Mouse (Mus musculus) thymus, postnatal 25 days (tissue): ENCODE results near the gene Myof.
A peak's percentile ranks its signal among the peaks of the same experiment; 100 is the strongest.

Experiments
- DNase-seq: peaks from one replicate; pipeline ENCODE4 v3.0.0; 2022

The Myof gene

DNA sequence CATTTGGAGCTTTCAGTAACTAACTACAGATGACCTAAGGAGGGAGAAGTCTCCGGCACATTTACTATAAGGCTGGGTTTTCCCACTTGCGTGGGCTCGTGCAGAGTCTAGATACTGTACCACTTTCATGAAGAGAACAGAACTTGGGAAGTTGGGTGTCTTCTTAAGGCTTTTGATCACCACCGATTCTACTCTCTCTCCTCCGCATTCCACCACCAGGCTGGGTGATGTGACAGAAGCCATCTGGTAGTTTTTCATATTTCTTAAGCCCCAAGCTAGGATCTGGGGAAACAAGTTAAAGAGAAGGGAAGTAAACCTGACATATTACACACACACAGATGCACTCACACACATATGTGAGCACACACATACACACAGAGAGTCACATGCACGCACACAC is 108.7 kb downstream of the Myof start:
- DNase-seq: no peak

DNA sequence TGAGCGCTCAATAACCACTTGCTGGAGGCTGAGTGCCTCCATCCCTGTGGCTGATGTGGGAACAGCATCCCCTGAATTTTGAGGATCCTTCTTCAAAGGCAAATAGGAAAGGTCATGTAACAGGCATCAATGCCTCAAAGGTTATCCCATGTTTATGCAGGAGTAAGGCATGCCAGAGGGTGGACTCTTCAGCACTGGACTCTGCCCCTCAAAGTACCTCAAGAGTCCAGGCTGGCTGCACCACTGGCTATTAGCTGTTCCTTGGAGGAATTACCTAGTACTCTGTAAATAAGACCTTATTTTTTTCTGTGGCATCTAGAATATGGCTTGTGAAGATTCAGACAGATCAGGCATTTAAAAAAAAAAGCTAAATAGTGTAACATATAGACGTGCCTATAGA is 111.2 kb downstream of the Myof start:
- no peak for DNase-seq

DNA sequence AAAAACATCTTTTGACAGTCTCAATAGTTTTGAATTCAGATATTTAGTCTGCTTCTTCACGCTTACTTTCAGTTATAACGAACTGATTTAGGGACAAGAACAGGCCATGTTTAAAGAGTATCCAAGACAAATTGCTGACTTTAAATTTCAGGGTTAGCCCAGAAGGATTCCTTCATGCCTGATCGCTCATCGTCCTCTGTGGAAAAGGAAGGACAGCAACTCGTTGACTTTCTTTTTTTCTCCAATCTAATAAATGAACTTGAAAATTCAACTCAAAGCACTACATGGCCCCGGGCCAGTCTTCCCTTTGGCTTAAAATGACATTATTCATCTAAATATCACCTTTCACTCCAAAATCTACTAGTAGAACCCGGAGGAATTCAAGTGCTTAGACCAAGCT is 115.5 kb downstream of the Myof start:
- no peak for DNase-seq

DNA sequence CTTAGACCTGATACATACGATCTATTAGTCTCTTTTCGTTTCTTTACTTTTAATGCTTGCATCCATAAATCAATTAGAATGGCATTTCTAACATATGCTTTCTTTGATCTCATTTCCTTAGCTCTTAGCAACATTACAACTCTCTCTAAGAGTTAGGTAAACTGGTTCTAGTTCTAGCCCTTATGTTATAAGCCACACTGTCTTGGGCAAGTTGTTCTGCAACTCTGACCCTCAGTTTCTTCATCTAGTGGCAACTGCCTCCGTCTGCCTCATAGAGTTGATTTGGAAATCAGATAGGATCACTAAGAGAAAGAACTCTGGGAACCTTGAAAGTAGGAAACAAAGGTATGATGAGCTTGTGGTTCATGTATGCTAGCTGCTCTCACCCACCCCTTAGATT is 118.1 kb downstream of the Myof start:
- DNase-seq: no peak

DNA sequence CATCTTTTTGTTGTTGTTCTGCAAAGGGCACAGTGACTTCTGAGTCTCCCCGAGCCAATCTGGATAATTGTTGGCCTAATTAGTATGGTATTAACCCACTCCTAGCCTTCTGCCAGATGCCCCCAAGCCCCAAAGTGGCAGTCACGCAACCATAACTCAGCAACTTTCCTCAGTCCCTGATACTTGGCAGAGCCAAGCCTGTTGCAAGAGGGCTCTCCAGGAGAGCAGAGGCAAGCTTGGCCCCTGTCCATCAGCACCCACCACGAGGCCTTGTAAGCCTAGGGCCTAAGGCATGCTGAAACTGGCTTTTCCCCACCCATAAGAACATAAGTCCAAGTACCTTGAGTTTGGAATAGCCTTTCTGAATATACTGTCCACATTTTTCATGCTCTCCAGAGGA is 119.1 kb downstream of the Myof start:
- no peak for DNase-seq

DNA sequence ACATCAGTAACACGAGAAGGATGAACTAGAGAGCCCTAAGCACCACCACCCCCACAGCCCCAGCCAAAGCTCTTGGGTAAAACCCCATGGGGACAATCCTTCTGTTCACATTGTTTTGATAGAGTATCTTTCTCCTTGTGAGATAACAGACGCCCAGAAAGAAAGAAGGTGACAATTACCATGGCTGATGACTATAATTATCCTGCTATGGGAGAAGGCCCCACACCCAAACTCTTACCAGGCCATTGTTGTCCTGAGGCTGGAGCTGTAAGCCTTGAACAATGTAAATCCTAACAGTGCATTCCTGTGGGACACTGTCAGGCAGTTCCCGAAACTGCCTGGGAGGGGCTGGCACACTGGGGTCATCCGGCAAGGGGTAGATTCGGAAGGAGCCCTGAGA is 122.3 kb downstream of the Myof start:
- no peak for DNase-seq

DNA sequence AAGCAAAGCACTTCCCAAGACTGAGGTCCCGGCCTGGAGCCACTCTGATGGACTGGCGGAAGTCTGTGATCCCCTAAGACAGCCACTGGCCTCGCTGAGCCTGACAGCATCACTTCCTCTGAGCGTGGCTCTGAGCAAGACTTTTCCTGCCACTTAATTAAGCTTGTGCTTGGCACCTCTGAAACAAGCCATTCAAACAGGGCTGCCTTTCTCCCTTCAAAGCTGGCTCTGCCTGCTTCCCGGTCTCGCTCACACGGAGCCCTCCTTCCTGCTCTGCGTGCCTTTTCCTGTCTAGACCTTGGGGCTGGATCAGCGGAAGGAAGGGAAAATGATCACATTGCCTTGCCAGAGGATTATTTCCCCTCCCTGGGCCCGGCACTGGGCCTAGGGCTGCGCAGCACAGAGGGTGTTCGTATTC is 124.9 kb downstream of the Myof start:
- DNase-seq: no peak

DNA sequence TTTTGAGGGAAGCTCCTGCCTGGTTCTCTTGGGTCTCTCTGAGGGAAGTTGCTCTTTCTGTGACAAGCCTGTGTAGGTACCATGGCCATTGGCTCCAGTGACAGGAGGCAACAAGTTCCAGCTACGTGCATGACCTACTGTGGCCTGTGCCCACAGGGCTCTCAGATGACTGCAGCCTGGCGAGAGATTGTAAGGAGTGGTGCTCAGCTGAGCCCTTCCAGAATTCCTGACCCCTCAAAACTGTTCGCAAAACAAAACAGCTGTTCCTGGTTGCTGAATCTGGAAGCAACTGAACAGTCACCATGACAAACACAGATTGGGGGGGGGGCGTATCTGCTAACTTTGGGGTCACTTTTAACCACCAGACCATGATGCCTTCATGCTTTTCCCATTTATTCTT is 129.1 kb downstream of the Myof start:
- no peak for DNase-seq

DNA sequence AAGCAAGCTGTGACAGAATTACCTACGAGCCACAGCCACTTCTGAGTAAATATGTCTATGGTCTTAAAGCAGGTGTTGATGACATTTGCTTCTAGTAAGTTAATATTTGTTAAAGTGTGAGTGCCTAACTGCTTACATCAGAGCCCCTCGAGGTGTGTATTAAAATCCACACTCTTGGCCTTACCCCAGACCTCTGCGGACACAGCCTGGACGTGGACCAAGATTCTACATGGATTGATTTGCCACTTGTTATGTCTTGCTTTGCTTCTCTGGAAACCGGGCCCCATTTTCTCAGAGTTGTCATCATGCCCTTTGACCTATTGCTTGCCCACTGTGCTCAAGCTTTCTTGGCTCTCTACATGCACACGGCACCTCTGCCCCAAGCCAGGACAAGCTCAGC is 130.9 kb downstream of the Myof start:
- no peak for DNase-seq

DNA sequence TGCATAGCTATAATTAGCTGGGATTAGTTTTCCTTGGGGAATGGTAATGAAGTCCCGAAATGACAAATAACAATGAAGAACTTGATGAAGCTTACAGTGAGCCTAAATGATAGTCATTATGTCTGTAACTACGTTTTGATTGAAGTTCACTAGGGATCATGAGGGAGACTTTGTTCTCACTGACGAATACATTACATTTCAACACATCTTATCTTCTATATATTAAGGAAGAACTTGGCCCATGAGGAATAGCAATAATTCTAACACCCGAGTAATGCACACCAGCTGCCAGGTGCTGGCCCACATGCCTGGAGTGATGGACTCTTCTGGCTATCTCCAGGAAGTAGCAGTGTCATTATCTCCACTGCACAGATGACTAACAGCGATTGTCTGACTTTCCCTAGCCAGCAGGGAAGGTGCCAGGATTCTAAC is 133.5 kb downstream of the Myof start:
- DNase-seq: no peak

DNA sequence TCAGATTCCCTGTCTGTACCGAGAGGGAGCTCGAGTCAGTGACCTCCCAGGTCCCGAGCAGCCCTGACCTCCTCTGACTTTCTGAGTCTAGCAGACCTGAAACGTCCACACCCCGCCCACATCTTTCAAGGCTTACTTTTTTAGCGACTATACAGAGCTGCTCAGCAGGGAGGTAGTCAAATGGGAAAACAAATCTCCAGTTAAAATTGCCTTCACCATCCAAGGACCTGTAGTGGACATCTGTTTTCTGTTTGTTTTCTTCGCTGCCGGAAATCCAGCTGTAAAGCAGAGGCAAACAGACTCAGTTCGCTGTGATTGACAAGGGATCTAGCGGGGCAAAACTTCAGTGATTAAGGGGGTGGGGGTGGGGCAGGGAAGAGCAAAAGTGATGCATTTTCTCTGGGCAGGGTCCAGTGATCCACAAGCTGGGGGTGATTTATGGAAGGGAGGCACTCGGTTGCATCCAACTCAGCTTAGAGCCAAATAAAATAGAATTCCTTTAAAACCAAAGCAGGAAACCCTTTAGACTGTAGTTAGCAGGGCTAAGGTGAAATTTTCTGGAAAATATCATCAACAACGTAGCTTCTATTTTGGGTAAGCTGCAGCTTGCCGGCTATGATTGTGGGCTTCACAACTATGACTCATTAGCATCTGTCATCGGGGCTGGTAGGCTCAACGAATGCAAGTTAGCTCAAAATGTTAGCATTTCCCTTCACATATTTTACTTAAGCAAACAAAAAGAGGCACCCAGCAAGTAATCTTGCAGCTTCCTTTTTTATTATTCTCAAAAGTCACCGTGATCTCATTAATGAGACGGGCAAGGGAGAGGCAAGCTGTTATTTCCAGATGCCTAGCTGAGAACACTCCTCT is 135.7 kb downstream of the Myof start:
- no peak for DNase-seq

DNA sequence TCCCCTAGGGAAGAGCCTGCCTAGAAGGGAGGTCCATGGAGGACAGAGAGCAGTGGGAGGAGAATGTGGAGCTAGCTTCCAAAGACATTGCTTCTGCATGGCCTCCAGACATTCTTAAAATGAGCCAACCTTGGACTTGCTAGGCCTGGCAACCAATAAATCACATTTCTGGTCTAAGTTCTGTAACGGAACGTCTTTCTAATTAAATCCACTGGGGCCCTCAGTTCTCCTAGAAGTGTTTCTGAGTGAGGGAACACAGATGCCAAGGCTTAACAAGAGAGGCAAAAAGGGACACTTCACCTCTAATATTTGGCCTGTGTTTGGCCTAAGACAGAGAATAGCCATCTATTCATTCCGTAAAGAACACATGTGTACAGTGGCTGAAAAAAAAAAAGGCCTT is 136.5 kb downstream of the Myof start:
- no peak for DNase-seq

DNA sequence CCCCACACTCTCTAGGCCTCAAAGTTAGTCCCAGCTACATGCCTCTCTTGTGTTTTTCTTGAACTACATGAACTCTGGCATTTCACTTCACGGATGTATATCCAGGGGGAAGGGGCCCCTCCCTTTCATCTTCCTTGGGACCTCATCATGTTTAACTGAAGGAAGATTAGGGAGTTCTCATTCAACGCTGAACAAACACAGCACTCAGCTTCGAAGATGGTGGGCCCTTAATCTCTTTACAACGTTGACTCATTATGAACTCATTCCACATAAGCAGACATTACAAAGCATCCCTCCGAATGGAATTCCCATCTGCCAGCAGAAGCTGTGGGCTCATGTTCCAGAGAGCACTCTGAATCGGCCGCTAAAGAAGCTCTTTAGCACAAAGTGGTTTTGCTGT is 147.3 kb downstream of the Myof start:
- no peak for DNase-seq

DNA sequence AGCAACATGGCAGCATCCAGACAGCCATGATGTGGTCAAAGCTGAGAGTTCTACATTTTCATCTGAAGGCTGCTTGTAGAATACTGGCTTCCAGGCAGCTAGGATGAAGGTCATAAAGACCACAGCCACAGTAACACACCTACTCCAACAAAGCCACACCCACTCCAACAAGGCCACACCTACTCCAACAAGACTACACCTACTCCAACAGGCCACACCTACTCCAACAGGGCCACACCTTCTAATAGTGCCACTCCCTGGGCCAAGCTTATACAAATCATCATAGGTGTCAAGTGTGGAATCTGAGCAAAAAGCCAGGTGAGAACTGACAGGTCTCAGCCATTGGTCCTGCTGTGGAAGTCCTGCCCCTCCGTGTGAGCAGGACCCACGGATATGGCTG is 152.4 kb downstream of the Myof start:
- DNase-seq: no peak

DNA sequence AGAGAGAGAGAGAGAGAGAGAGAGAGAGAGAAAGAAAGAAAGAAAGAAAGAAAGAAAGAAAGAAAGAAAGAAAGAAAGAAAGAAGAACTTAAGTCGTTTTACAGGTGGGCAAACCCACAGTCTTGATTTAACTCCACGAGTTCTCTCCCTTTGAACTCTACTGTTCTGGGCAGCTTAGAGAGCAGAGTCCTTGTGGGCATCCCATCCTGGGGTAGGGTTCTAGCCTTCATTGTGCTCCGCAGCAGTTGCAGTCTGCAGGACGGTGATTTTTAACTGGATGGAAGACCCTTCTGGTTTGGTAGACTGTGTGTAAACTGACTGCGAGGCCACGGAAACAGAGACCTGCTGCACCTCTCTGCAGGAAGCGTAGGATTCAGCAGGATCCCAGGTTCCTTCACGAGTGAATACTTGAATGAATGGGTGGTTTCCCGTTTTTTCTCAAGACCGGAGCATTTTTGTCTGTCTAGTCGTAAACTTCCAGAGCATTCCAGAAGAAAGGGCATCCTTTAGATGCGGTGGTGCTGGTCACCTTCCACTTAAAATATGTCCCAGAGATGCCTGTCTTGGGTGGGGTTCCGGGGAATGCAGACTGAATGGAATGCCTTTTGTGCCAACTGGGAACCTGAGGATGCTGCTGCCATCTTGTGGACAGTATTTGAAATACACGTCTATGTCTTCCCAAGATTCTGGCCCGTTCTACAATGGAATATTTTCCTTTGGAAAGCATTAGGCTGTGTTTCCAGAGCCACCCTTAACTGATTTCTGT is 156.8 kb downstream of the Myof start:
- DNase-seq: peak; percentile 9

DNA sequence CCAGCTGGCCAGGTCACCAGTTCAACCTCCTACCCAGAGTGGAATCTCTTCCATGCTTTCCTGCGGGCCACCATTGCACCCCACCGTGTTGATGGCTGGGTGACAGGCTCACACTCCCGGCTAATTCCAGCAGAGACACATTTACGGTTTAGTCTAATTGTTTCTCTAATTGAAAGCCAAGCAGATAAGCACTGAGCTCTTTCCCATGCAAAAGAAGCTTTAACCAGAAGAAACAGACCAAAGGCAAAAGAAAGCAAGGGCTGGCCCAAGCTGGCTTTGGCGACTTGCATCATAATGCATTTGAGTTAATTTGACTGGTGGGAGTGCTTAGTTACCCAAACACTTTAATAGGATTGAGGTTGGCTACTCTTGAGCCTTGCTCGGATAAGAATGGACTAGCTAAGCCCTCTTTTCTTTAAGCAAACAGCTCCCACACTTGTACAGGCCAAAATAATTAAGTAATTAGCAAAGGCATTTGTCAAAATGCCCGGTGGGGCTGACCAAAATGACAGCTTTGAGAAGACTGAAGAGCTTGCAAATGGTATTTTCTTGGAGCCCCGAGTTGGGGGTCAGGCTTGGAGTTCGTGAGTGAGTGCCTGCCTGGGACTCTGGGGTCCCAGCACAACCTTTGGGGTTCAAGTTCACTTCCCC is 161.8 kb downstream of the Myof start:
- no peak for DNase-seq

DNA sequence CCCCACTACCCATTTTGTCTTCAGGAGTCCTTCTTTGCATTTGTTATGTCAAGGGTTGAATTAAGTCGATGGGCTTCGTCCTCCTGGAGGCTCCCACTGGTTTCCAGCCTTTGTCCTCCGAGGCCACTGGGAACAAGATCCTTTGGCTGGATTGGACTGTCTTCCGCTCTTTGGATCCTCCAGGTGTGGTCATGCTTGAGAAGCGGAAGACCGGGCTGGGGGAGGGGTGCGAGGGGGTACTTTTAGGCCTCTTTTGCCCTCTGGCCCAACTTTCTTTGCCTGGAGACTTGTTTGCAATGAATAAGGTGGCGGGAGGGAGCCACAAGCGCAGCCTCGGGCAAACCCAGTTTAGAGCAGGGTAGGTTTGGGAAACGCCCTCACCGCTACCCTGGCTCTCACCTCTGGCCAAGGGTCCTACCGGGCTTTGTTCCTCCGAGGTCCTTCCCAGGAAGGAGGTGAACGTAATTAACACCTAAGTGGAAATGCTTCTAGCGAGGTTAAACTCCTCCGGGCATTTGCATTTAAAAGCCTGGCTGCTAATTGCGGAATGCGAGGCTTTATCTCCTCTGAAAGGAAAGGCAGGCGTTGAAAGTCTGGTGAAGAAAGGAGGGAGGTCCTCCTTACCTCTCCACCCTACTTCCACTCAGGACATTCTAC is 165.7 kb downstream of the Myof start:
- no peak for DNase-seq

DNA sequence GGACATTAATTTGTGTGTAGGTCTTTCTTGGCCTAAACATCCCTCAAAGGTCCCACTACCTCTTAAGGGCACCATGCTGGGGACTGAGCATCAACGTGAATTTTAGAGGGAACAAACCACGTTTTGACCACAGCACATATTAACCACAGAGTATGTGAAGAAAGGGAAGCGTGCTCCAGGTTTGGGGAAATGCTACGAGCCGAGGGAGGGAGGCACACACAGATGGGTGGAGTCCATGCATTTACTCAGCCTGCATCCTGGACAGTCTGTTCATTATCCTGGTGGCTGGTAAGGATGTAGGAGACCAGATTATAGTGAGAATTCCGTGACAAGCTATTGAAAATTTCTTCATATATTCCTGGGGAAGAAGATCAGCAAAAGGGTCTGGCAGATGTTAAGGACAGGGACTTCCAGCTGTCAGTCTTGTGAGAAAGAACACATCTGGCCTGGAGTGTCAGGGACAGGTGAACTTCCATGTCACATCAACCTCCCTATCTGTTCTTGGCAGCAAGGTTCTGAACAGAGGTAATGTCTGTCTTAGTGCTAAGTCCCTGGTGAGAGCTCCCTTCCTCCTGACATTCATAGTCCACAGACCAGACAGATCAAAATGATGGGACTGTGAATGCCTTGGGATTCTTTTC is 166.7 kb downstream of the Myof start:
- no peak for DNase-seq

DNA sequence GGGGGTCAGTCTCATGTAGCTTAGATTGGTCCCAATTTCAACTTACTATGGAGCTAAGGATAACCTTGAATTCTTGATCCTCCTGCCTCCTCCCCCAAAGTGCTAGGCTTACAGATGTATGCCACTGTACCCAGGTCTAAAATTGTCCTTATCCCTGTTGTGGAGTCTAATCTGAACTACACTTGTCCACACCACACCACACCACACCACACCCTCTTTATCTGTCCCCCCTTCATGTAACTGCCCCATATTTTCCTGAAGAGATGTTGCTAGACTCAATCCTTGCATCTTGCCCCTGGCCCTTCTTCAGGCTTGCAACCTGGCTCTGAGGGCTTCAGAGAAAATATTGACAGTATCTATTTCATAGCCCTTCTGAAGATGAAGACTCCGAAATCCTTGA is 169.9 kb downstream of the Myof start:
- DNase-seq: no peak

DNA sequence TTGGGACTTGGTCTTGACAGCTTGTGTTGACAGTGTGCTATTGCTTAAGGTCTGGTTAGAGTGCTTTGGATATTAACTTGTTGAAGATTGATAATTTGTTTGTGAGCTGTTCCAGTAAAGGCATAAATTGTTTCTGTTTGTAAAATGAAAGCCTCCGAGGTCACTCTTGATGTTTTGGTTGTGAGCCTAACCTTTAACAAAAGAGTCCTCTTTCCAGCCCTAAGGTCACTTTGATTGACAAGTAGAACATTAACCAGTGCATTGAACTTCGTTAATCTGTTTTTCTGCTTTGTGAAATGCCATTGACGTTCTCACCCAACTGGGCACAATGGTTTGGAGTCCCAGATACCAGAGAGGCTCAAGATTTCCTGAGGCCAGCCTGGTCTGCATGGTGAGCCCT is 175.8 kb downstream of the Myof start:
- no peak for DNase-seq

DNA sequence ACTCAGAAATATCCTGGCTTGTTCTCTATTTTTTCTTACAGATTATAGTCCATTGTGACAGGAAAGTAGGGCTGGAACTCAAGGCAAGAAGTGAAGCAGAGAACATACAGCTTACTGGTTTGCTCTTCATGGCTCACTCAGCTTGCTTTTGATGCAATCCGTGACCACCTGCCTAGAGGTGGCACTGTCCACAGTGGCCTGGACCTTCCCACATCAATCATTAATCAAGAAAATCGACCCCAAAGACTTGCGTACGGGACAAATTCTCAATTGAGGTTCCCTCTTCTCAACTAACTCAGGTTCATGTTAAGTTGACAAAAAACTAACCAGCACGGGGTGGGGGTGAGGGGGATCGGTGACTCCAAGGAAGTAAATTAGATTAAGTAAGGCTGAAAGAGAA is 176.4 kb downstream of the Myof start:
- DNase-seq: no peak

DNA sequence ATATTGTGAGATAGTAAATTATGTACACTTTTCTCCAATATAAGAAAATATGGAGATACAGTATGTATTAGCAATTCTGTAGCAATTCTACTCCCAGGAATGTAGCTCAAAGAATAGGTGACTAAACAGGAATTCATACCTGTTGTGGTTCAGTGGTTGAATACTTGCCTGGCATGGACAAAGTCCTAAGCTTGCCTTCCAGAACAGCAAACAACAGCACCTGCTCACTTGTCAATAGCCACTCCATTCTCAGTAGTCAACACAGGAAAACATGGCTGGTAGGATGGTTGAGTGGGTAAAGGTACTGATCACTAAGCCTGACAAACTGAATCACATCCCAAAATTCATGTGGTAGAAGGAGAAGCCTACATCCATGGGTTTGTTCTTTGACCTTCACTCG is 182.2 kb downstream of the Myof start:
- DNase-seq: no peak

DNA sequence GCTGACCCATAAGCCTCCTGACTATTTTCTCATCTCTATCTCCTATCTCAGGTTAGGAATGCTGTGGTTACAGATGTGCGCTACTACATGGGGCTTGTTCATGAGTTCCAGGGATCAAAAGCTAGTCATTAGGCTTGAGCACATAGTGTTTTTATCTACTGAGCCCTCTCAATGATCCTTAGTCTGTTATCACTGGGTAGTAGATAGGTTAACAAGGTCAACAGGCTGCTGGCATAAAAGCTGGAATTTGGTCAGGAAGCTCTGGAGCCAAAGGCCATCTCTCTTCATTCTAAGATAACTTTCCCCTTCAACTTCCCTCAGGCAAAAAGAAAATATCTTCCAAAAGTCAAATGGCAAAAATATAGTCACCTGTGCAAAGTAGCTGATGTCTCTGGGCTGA is 183.1 kb downstream of the Myof start:
- DNase-seq: no peak
